In the genomic region with DNA sequence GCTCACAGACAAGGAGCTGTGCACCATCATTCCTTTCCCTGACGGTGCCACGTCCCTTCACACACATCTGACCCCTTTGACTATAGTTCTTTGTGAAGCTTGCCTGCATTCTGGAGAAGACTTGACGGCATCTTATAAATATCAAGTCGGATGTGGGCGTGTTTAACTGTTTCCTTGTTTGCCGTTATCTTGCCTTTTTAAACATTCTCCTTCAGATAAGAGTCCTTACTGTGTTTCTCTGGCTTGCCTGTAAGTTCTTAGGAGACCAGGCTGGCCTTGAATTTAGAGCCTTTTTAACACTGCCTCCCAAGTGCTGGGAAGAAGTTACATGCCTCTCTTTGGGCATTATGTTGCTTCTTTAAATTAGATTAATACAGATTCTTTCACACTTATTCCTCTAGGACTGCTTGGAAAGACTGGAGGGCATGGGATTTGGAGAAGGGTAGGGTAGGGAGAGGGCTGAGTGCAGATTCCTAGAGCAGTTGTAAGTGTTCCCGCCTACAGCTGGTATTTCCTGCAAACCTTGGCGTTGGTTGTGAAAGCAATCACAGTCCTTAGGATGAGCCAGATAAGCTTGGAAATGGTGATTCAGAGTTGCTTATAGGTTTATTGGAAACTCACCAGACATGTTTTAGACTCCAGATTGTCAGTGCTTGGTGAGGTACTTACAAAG, we compare ENCODE assay signal across 1 mouse cellular context.
TF ChIP-seq lines count a peak whose summit lies in the region.

No protein-coding gene starts in this region.

TF ChIP-seq in myocyte, 11 proteins besides CTCF, POLR2A, EP300 and RAD21:
- TF ChIP-seq TCF12 (IDR thresholded peaks at IDR 0.05; ENCODE audit: insufficient read depth, poor library complexity, severe bottlenecking) (no peak), MAX (IDR thresholded peaks at IDR 0.05; ENCODE audit: low read depth) (no peak), MYOG (IDR thresholded peaks at IDR 0.05; ENCODE audit: control insufficient read depth in 1 of 3, insufficient read depth in 1 of 3, insufficient read length in 2 of 3, low read depth in 2 of 3) (no peak), MYOD1 (IDR thresholded peaks at IDR 0.05; ENCODE audit: control insufficient read depth in 1 of 3, insufficient read length in 2 of 3, low read depth in 2 of 3) (no peak), USF1 (IDR thresholded peaks at IDR 0.05; ENCODE audit: low read depth) (no peak), TCF3 (IDR thresholded peaks at IDR 0.05; ENCODE audit: insufficient read length, low read depth) (no peak), POLR2AphosphoS2 (IDR thresholded peaks at IDR 0.05; ENCODE audit: insufficient read length, low read depth) (no peak), REST (IDR thresholded peaks at IDR 0.05; ENCODE audit: insufficient read depth, insufficient read length) (no peak), E2F4 (IDR thresholded peaks at IDR 0.05; ENCODE audit: insufficient read depth) (no peak), CEBPB (IDR thresholded peaks at IDR 0.05; ENCODE audit: insufficient read depth, poor library complexity, severe bottlenecking) (no peak), SRF (IDR thresholded peaks at IDR 0.05; ENCODE audit: control insufficient read depth, insufficient read length, low read depth) (no peak)
